Mouse (Mus musculus): ENCODE data around the gene Hfe2. TPM values are rescaled to one million over a fixed set of nuclear protein-coding genes. Genes with fewer than 3 reads are reported as not detected.

Hfe2 gene
- total RNA-seq, 1 experiment from 2014 or later, result 6.9 TPM

DNA sequence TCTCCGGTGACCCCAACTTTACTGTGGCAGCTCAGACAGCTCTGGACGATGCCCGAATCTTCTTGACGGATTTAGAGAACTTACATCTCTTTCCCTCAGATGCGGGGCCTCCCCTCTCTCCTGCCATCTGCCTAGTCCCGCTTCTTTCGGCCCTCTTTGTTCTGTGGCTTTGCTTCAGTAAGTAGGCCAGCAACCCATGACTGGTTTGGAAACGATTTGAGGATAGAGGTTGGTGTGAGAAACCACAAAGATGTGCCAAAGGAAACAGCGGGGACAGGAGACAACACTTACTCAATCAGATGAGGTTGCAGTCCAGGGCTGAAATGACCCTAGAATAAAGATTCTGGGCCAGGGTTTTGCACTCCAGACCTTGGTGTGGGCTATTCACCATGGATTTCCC is 3.5 kb downstream of the Hfe2 start:
- DNase-seq, result no peak

DNA sequence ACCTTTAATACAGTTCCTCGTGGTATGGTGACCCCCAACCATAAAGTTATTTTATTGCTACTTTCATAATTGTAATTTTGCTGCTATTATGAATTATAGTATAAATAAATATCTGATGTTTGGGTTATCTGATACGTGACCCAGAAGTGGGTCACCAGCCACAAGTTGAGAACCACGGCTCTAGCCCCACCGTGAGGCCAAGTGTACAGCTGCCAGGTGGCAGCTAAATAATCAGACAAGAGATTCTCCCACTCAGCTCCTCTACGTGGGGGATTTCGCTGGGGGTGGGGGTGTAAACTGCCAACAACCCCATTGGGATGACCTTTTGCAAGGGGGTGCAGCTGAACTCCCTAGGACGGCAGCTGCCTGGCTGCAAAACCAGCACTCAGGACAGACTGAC is 7.1 kb downstream of the Hfe2 start:
- no peak for DNase-seq

GRCm38 (mm10) chr3:96534300-96534699 is 9.3 kb downstream of the Hfe2 start:
- no peak for DNase-seq

- DNase-seq, result no peak
Observed at GRCm38 (mm10) chr3:96539316-96539715, 14.3 kb downstream of the Hfe2 start.

- no peak for DNase-seq
Observed at GRCm38 (mm10) chr3:96540740-96541139, 15.8 kb downstream of the Hfe2 start.

GRCm38 (mm10) chr3:96541328-96542078 is 16.5 kb downstream of the Hfe2 start:
- peak; percentile 46 for DNase-seq

DNA sequence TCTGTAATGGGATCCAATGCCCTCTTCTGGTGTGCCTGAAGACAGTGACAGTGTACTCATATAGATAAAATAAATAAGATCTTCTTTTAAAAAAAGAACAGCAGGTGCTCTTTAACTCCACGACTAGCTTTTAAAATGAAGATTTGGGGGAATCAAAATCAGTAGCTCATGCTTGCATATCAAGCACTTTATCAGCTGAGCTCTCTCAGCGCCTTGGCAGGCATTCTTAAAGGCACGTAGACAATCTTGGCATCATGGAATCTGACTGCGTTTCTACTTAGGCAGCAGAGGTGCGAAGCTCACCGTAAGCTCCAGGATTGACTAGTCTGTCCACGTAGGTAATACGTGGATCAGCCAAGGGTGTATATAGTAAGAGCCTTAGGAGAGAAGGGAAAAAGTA is 17.6 kb downstream of the Hfe2 start:
- no peak for DNase-seq

DNA sequence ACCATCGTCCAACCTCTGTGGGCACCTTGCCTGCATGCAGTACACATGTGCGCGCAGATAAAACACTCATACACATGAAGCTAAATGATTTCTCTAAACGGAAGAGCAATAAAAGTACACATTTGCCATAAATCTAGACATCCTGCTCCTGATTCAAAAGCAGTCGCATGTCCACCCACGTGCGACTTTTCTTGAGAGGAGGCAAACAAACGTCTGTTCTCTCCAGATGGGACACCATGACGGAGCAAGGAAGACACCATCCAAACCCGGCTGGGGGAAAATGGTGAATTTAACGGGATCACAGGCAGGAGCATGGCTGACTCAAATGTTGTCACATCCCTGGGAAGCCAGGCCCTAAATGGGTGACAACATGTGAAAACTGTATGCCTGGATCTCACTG is 18.4 kb downstream of the Hfe2 start:
- no peak for DNase-seq

DNA sequence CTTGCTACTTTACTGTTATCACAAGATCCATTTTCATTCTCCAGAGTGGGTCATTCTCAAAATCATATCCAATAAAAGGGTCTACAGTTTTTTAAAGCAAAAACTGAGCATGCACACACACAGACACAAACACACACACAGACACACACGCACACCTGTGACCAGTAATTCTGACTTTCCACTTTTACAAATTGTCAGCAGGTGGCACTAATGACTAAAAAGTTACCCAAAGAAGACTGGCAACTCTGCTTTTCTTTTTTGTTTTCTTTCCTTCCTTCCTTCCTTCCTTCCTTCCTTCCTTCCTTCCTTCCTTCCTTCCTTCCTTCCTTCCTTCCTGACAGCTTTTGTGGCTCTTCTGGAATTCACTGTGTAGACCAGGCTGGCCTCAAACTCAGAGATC is 20.6 kb downstream of the Hfe2 start:
- no peak for DNase-seq

GRCm38 (mm10) chr3:96546880-96547279 is 21.9 kb downstream of the Hfe2 start:
- DNase-seq, result no peak

GRCm38 (mm10) chr3:96547389-96547960 is 22.5 kb downstream of the Hfe2 start:
- peak; percentile 85 for DNase-seq

- DNase-seq, result no peak
Observed at GRCm38 (mm10) chr3:96548824-96549223, 23.9 kb downstream of the Hfe2 start.

GRCm38 (mm10) chr3:96549346-96549745 is 24.4 kb downstream of the Hfe2 start:
- no peak for DNase-seq

GRCm38 (mm10) chr3:96551203-96551602 is 26.2 kb downstream of the Hfe2 start:
- peak; percentile 81 for DNase-seq

DNA sequence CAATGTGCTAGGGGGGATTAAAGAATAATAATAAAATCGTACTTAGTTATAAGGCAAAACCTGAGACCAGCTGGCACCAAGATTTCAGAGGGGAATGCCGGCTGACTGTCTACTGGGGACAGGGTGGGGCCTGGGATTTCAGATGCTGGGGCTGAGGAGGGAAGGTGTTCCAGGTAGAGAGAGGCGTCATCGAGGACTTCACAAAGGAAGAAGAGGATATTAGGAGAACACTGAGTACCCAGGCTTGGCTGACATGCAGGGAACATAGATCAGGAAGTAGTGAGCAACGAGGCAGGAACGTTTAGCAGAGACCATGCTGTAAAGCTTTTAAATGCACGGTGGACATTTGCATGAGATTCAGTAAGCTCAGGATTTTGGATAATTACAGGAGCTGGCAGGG is 26.9 kb downstream of the Hfe2 start:
- DNase-seq, result no peak

GRCm38 (mm10) chr3:96553601-96554000 is 28.6 kb downstream of the Hfe2 start:
- DNase-seq, result no peak

GRCm38 (mm10) chr3:96554251-96554650 is 29.3 kb downstream of the Hfe2 start:
- DNase-seq, result no peak

- DNase-seq, result peak; percentile 83
Observed at GRCm38 (mm10) chr3:96555041-96555596, 30.1 kb downstream of the Hfe2 start.

DNA sequence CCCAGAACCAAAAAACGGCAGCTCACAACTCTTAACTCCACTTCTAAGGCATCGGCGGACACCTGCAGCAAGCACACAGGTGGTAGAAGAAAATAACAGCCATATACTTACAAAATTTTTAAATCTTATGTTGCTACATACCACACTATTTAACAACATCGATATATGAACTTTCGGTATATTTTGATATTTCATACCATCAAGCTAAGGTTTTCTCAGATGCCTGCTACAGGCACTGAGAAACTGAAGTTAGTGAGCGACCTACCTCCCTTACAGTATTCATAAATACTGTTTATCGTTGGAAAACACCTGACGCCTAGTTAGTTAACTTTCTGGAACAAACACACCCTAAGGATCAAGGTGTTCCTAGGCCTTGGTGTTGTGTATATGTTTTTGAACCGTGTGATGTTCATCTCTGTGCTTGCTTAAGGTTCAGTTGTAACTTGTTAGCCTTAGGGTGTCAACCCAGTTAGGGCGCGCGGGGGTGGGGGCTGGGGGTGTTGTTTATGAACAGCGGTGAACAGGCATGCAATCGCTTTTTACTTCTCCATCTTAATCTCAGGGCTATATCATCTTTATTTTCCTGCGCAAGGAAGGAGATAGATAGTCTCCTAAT is 31.1 kb downstream of the Hfe2 start:
- no peak for DNase-seq

DNA sequence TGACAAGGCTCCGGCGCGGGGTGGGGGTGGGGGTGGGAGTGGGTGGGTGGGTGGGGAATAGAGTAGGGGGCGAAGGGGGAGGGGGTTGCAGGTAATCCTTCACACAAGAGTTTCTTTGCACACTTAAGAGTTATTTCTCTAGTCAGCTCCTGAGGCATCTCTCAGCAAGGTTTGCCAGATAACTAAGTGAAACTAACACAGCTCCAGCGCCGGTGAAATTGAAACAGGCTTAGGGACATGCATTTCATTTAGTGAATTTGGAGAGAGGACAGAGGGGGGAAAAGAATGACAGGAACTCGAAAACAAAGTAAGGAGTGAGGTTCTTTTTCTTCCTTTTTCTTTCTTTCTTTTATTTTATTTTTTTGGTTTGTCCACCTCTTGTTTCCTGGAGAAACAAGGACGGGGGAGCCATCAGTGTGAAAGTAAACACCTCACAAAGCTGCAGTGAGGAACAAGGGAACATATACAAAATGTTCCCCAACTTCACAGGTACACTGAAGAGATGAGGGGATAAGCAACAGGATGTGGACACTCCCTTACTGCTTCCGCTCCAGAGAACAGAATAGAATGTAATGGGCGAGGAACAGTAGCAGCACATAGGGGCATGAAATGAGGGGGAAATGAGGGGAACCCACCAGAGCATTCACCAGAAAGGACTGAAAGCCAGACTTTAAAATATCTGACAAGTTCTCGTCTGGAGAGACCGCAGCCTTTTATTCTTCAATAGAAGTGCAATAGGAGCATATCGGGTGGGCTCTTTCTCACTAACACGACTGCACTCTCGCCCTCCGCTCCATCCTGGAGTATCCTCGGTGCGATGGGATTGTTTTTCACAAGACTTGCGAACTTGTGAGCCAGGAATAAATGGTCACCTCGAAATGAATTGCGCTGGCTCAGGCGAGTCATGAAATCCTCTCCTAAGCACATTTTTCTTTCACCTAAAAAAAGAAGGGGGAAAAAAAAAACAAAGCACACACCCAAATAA is 32.0 kb downstream of the Hfe2 start:
- no peak for DNase-seq

DNA sequence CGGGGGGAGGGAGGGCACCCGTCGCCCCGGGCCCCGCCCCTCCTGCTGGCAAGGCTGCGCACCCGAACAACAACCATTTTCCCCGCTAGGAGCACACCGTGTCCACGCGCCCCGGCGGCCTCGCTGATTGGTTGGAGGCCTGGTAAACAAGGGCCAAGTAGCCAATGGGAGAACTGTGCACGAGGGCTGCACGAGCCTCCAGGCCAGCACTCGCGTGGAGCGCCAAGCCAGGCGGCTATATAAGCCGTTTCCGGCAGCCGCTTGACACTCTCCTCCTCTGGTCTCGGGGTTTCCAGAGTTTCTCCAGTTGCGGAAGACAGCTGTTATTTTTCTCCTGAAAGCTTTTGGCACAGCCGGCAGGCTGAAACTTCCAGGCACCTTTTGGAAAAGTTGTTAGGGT is 32.7 kb downstream of the Hfe2 start, which contains the start of gene Txnip:
Gene Txnip (plus strand): TSS at position 264 of the 400 bp plus-strand sequence.
- DNase-seq, result peak; percentile 100

DNA sequence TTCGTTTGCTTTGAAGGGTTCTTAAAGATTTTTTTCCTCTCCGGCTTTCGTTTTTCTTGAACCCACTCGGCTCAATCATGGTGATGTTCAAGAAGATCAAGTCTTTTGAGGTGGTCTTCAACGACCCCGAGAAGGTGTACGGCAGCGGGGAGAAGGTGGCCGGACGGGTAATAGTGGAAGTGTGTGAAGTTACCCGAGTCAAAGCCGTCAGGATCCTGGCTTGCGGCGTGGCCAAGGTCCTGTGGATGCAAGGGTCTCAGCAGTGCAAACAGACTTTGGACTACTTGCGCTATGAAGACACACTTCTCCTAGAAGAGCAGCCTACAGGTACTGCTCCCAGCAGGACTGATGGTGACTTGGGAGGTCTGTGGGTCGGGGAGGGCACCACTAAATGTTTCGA is 33.2 kb downstream of the Hfe2 start:
- peak; percentile 63 for DNase-seq
